Mouse (Mus musculus) frontal cortex, postnatal 36 days (tissue): Measurements from ENCODE around the gene Inpp4b.

Source experiments
- DNase-seq, 2 experiments: peaks; one replicate each; pipeline ENCODE4 v3.0.0; 2022; ENCODE audit warnings: low spot score in 2 of 2

Gene Inpp4b

DNA sequence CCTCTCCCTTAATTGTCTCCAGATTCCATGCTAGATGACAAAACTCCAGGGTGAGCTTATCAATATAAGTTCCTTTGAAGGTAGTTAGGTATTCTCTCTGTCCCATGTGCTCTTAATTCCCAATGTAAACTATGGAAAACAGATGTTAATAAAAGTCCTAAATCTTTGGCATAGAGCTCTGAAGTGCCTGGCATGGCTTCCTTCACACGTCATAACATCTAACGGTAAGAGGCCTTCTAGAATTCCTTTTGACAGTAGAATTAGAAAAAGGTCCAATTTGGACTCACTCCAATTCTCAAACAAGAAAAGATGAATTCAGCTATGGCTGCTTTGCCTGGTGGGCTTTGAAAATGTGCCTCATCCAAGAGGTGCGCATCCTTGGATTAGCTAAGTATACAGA is 236.6 kb downstream of the Inpp4b start:
- no peak for DNase-seq

DNA sequence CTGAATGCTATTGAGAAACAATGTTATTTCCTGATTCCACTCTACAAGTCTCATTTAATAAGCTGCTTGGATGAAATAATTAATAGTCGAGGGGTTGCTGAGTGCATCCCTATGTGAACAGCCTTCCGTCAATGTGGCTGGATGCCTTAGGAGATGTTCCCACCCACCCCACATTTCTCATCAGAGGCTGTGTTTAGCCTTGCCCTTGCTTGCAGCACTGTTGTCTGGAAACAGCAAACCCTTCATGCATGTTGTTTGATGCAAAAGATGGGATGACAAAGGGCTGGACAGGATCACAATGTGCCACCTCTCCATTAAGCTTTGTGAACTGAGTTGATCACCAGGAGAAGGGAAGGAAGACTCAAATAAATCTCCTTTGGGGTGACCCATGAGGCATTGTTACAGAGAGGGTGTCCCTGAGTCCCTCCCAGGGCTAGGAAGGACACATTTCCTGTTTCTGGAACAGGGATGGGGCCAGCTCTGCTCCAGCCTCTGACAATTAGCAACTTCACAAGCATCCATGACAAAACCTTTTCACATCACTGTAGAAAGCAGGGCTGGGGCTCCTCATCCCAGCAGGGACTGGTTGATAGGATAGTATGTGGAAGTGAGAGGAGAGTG is 239.6 kb downstream of the Inpp4b start:
- no peak for DNase-seq

DNA sequence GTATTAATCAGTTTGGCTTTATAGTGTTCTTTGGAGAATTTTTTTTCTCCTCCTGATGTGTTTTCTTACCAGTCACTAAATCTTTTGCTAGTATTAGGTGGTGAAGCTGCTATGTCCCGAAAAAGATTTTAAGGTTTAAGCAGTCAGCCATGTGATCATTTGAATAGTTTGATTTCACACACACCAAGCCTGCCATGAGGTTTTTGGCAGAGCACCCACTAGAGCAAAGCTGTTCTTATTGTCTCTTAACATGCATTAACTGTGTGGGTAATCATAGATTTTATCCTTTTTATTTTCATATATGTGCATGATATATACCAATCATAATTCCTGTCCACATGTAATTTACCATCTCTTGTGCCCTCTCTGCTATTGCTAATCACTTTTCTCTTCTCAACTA is 240.6 kb downstream of the Inpp4b start:
- no peak for DNase-seq

GRCm38 (mm10) chr8:81586783-81587182 is 244.4 kb downstream of the Inpp4b start:
- no peak for DNase-seq

GRCm38 (mm10) chr8:81594134-81594714 is 251.9 kb downstream of the Inpp4b start:
- no peak for DNase-seq

- DNase-seq: no peak
These were observed 256.9 kb downstream of the Inpp4b start for GRCm38 (mm10) chr8:81599209-81599608.

- no peak for DNase-seq
These were observed 258.8 kb downstream of the Inpp4b start for GRCm38 (mm10) chr8:81601136-81601535.

DNA sequence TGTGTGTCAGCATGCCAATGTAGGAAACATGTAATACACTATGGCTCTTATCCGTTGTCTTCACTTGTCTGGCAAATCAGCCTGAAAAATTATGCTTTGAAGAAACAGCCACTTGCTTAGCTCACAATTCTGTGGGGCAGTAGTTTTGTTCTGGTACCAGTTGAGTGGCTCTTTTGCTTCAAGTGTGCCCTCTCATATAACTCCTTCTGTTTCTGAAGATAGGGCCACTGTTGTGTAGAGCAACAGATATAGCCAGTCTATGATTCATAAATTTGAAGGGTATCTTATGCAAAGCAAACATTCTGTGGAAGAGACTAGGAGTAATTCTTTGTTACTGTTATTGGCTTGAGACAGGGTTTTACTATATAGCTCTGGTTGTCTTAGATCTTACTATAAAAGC is 265.7 kb downstream of the Inpp4b start:
- DNase-seq: no peak

DNA sequence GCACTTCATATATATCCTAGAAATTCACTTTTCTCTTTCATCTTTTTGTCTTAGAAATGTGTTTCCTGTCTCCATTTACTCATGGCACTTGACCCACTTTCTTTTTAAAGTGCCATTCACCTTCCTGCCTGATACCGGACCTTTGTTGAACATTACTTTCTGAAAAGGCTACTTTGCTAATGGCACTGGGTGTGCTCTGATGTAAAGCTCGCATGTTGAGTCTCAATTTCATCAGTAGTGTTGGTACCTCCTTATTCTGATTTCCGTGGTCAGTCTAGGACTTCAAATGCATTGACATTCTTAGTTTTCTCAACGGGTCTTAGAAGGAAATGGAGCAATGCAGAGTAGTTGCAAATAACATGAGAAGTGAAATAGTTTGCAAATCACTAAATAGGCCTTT is 266.7 kb downstream of the Inpp4b start:
- DNase-seq: no peak

- peak in 1 of 2 experiments; percentile 31 for DNase-seq
These were observed 270.3 kb downstream of the Inpp4b start for GRCm38 (mm10) chr8:81612611-81613010.

GRCm38 (mm10) chr8:81614135-81614534 is 271.8 kb downstream of the Inpp4b start:
- no peak for DNase-seq

- DNase-seq: no peak
These were observed 272.2 kb downstream of the Inpp4b start for GRCm38 (mm10) chr8:81614605-81615004.

DNA sequence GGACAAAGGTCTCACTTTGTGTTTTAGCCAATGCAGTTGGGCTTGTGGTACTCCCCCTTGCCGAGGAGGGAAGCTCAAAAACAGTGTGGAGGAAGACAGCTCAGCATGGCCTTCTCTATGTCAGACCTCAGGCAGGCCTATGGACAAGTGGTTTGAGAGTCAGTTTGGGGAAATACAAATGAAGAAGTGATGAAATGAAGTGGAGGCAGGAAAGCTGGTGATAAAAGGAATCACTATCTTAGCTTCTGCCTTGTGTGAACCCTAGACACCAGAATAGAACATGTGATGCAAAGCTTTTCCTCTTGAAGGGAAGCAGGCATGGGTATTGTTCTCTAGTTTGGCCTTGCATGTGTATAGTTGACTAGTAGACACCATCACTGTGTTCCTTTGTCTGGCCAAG is 273.2 kb downstream of the Inpp4b start:
- no peak for DNase-seq

GRCm38 (mm10) chr8:81618918-81619317 is 276.6 kb downstream of the Inpp4b start:
- no peak for DNase-seq

- DNase-seq: no peak
These were observed 292.7 kb downstream of the Inpp4b start for GRCm38 (mm10) chr8:81635015-81635414.

DNA sequence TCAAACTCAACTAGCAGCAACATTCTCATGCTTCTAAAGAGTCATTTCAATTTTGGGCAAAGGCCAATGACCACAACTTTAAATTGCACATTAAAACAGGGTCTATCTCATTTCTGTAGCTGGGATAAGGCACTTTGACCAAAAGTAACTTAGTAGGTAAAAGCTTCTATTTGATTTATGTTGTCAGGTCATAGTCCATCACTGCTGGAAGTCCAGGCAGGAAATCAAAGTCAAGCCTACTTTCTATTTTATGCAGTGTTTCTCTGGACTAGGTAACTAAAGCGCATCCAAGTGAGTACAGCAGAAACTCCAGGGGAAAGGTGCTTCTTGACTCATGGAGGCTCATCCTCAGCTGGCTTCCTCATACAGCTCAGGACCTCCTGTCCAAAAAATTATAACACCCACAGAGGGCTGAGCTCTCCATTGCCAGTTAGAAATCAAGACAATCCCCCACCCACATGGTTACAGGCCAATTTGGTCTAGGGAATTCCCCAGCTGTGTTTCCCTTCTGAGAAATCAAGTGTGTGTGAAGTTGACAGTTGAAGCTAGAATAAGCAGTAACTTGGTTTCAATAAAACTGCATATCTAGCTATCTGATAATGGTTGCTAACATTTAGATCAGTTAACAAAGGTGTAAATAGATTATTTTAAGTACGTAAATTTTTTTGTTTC is 293.7 kb downstream of the Inpp4b start:
- DNase-seq: no peak

DNA sequence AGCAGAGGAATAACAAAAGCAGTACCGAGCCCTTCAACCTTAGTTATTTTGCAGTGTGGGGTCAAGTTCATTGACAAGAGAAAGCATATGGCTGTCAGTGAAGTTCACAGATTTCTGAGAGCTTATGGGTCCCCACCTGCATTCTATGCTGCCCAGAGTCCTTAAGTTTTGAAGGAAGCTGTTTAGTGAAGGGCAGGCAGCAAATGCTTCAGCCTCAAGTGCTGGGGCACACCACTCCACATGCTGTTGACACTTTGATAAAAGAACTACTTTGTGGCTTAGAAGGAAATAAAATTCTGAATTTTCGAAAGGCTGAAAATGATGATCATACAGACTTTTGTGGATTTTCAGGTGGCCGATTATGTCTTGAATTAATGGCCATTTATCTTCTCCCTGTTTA is 296.1 kb downstream of the Inpp4b start:
- DNase-seq: no peak

DNA sequence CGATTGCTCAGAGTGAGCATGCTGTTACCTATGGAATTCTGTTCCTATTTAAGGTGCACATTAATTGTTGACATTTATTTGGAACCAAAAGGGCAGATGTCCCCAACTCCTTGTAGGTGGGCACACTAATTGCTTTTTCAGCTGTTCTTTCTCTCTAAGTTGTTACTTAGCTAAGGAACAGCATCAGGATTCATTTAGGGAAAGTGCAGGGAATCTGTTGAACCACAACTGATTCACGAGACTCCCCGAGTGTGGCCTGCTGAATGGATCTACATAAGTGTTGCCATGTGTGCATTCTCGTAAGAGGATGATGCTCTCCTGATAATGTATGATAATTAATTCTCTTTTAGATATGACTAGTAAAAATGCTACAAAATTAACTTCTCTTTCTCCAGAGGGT is 297.5 kb downstream of the Inpp4b start:
- DNase-seq: no peak

- DNase-seq: no peak
These were observed 300.7 kb downstream of the Inpp4b start for GRCm38 (mm10) chr8:81643030-81643429.

GRCm38 (mm10) chr8:81692167-81692566 is 349.8 kb downstream of the Inpp4b start:
- no peak for DNase-seq

GRCm38 (mm10) chr8:81694893-81695292 is 352.5 kb downstream of the Inpp4b start:
- no peak for DNase-seq

DNA sequence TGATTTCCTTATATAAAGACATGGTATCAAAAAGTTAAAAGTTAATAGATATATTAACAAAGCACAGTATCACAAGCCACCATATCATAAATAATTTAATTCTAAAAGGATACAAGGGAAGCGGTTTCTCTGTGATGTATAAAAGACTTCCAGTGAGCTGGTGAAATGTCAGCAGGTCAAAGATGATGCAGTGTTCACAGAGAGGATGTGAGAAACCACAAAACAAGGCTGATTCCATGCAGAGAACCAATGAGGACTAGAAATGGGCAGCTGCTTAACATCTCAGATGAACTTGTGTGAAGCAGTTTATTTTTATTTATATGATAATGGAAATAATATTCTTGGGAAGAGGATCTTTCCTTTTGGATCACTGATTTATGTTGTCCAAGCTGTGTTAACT is 359.7 kb downstream of the Inpp4b start:
- no peak for DNase-seq

DNA sequence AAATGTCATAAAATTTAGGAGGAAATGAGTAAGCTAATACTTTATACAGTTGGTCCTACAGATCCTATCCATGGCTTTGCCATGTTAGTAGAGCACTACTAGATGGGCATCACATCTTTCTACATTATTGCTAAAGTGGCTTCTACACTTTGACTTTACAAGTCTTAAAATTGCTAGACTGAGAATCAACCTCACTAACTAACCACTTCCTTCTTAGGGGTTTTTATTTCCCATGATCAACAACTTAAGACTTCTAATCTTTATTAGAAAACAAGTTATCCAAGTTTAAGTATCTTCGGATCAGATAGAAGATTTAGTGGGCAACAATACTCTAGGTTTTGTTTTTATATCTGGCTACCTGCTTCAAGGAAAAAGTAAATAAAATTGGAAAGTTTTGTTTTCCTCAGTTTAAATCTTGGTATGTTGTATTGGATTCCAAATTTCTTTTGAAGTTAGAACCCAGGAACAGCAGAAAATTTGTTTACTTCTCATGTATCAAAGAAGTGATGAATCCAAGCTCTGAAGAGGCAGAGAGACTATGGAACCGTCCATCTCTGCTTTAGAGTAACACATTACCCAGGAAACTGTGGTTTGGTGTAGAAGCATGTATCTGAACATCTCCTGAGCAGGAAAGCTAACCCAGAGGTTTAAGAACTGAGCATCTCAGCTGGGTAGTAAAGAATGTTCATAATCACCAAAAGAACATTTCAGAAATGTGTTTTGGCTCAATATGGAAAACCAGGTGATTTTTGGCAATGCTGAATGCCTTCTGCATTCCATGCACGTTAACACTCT is 361.4 kb downstream of the Inpp4b start:
- DNase-seq: no peak
